Mouse (Mus musculus) G1E (cell line): ENCODE data around the gene 5830473C10Rik.

ENCODE experiments used
- CTCF ChIP-seq: IDR thresholded peaks from 2 replicates; pipeline ENCODE4 v1.5.1; 2012; ENCODE audit warnings: low read depth, low read length, inconsistent platforms, mixed read lengths
- GATA1 ChIP-seq: IDR thresholded peaks from 2 replicates; pipeline ENCODE4 v1.6.1; 2012; ENCODE audit warnings: borderline replicate concordance, low read length, inconsistent platforms, mixed read lengths
- GATA2 ChIP-seq: IDR thresholded peaks from 2 replicates; pipeline ENCODE4 v1.6.1; 2012; ENCODE audit warnings: low read depth, low read length, inconsistent platforms, borderline replicate concordance
- TAL1 ChIP-seq: conservative IDR thresholded peaks from 2 replicates; pipeline ENCODE4 v1.6.1; 2012; ENCODE audit warnings: low read depth, low read length, inconsistent platforms, mixed read lengths

DNA sequence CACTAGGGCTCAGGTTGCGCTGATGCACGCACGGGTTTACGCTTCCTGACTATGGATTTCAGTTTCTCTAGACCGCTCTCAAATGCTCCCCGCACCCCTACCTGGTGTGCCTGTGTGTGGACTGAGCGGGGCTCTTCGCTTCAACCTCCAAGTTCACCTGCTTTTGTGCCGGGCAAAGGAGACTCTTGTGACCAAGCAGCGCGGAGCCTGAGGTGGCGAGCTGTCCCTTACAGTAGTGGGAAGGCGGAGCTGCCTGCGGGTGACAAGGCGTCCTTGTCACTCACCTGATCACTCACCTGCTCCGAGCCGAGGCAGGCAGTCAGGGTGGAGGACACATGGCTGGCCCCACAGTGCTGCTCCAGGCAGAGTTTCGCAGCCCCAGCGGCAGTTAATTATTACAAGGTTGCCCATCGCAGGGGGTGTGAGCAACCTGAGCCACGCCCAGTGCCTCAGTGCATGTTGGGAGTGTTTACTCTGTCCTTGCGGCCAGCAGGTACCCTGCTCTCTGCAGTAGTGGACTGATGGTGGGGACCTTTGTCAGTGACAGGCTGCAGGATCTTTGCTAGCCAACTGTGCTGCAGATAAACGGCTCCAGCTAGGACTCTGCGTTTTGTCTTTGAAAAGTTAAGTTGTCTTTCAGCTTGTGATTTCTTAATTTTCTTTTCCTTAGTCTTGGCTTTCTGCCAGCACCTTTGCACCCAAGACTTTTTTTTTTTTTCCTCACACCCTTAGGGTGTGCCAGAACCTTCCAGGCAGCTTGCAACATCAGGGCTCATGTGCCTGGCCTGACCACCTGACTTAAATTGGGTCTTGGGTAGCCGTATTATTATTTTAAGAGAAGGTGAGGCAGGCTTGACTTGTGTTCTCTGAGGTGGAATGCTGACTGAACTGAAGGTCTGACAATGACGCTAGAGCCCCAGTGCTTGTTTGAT lies 79.6 kb downstream of the 5830473C10Rik start, which contains the start of gene Rassf6:
- no peak for TF ChIP-seq CTCF
- no peak for TF ChIP-seq GATA1
- no peak for TF ChIP-seq TAL1
- no peak for TF ChIP-seq GATA2
